Mouse (Mus musculus) forebrain, postnatal 0 days (tissue): Measurements from ENCODE around the gene Cpxm2. TPM values are rescaled to one million over a fixed set of nuclear protein-coding genes. Genes with fewer than 3 reads are reported as not detected.

ENCODE experiments used
- ATAC-seq: fragments of 200-750 bp; cut with Nextera tagmentation; 2 replicates; pipeline ENCODE4 v1.8.0; 2017; ENCODE audit warnings: mild to moderate bottlenecking, moderate library complexity
- DNase-seq: peaks from one replicate; pipeline ENCODE4 v3.0.0-alpha.2; 2015
- H3K27ac ChIP-seq: fragments of 300-500 bp; sonication (generic); 2 replicates; pipeline ENCODE4 v1.5.1; 2014; ENCODE audit warnings: low read depth, mild to moderate bottlenecking, antibody characterized with exemption, low read length, moderate library complexity, mixed read lengths
- H3K27me3 ChIP-seq: fragments of 300-500 bp; sonication (generic); 2 replicates; pipeline ENCODE4 v1.6.1; 2014; ENCODE audit warnings: mild to moderate bottlenecking, low read length, mixed read lengths; ENCODE audit not compliant: insufficient read depth
- H3K36me3 ChIP-seq: fragments of 300-500 bp; sonication (generic); 2 replicates; pipeline ENCODE4 v1.6.1; 2014; ENCODE audit warnings: mild to moderate bottlenecking, moderate library complexity; ENCODE audit not compliant: insufficient read depth
- H3K4me1 ChIP-seq: fragments of 300-500 bp; sonication (generic); 2 replicates; pipeline ENCODE4 v1.6.1; 2014; ENCODE audit warnings: antibody characterized with exemption; ENCODE audit not compliant: insufficient read depth
- H3K4me2 ChIP-seq: fragments of 300-500 bp; sonication (generic); 2 replicates; pipeline ENCODE4 v1.6.1; 2014; ENCODE audit warnings: low read depth, mild to moderate bottlenecking, moderate library complexity
- H3K4me3 ChIP-seq: fragments of 300-500 bp; sonication (generic); 2 replicates; pipeline ENCODE4 v1.5.1; 2014; ENCODE audit warnings: low read depth, low read length, mixed read lengths
- H3K9ac ChIP-seq: fragments of 300-500 bp; sonication (generic); 2 replicates; pipeline ENCODE4 v1.6.1; 2014; ENCODE audit warnings: mild to moderate bottlenecking
- H3K9me3 ChIP-seq: fragments of 300-500 bp; sonication (generic); 2 replicates; pipeline ENCODE4 v1.6.1; 2016; ENCODE audit warnings: low read length
- CTCF ChIP-seq: sonication (generic); IDR thresholded peaks from 2 replicates; pipeline ENCODE4 v1.5.1; 2016; ENCODE audit warnings: antibody characterized with exemption, control low read depth, low read depth
- WGBS: fragments of 180-500 bp; shearing (Covaris S2); extraction: QIAGEN DNeasy Blood & Tissue Kit; methylation state at CpG from one replicate; pipeline ENCODE4 v1.1.7; 2014; 5-methylcytosine and 5-hydroxymethylcytosine counted together
- polyA plus RNA-seq: library from polyadenylated mRNA; unstranded; fragments of >200 nt; fragmentation: Nextera tagmentation; extraction: Ambion mirVana; gene quantifications from 2 replicates; pipeline ENCODE4 v1.2.1, GENCODE M21; 2015
- total RNA-seq: library from RNA; depleted of rRNA; stranded (reverse); fragments of >200 nt; gene quantifications from 2 replicates; pipeline ENCODE4 v1.2.3, GENCODE M21; 2014

Gene Cpxm2
- total and polyA plus RNA-seq, 2 experiments from 2014 or later, result 2.2 to 3.1 TPM

GRCm38 (mm10) chr7:132187456-132187855 lies 32.9 kb upstream of the Cpxm2 start:
- no peaks in the 10 kb centered on the region for H3K4me1 ChIP-seq
- no peaks in the 10 kb centered on the region for H3K36me3 ChIP-seq
- no peak overlapping the region for H3K27ac ChIP-seq
- WGBS, result 56% methylated on average over 3 of the region's 3 CpGs
- 0 out of 2 replicates have a peak, but pooled peaks cover 4% of the 10 kb centered on the region for H3K9me3 ChIP-seq
- no peak for TF ChIP-seq CTCF
- H3K27me3 ChIP-seq, result no peaks in the 10 kb centered on the region
- DNase-seq (no peak), ATAC-seq (no peak)
- no peak overlapping the region for H3K4me2 ChIP-seq
- H3K9ac ChIP-seq, result no peak overlapping the region
- no peak overlapping the region for H3K4me3 ChIP-seq

GRCm38 (mm10) chr7:132183892-132184404 lies 29.4 kb upstream of the Cpxm2 start:
- no peaks in the 10 kb centered on the region for H3K36me3 ChIP-seq
- H3K27me3 ChIP-seq, result no peaks in the 10 kb centered on the region
- no peak overlapping the region for H3K27ac ChIP-seq
- 9% methylated on average over 5 of the region's 5 CpGs for WGBS
- no peaks in the 10 kb centered on the region for H3K9me3 ChIP-seq
- no peaks in the 10 kb centered on the region for H3K4me1 ChIP-seq
- no peak overlapping the region for H3K9ac ChIP-seq
- DNase-seq, result peak; percentile 77
- no peak overlapping the region for H3K4me3 ChIP-seq
- TF ChIP-seq CTCF, result no peak
- H3K4me2 ChIP-seq, result no peak overlapping the region
- ATAC-seq, result peak; percentile 48

GRCm38 (mm10) chr7:132181586-132182198 lies 27.2 kb upstream of the Cpxm2 start:
- H3K27me3 ChIP-seq, result no peaks in the 10 kb centered on the region
- no peak for ATAC-seq
- H3K27ac ChIP-seq, result no peak overlapping the region
- WGBS, result 94% methylated on average over 4 of the region's 4 CpGs
- H3K9ac ChIP-seq, result no peak overlapping the region
- H3K4me2 ChIP-seq, result no peak overlapping the region
- H3K9me3 ChIP-seq, result no peaks in the 10 kb centered on the region
- no peaks in the 10 kb centered on the region for H3K4me1 ChIP-seq
- H3K36me3 ChIP-seq, result no peaks in the 10 kb centered on the region
- no peak for DNase-seq
- TF ChIP-seq CTCF, result no peak
- no peak overlapping the region for H3K4me3 ChIP-seq

GRCm38 (mm10) chr7:132181042-132181441 lies 26.5 kb upstream of the Cpxm2 start:
- Histone ChIP-seq H3K27ac (no peak overlapping the region), H3K27me3 (no peaks in the 10 kb centered on the region), H3K4me1 (no peaks in the 10 kb centered on the region), H3K4me2 (no peak overlapping the region), H3K9me3 (no peaks in the 10 kb centered on the region), H3K4me3 (no peak overlapping the region), H3K9ac (no peak overlapping the region), H3K36me3 (no peaks in the 10 kb centered on the region)
- no peak for TF ChIP-seq CTCF
- 60% methylated on average over 3 of the region's 3 CpGs for WGBS
- ATAC-seq (peak; percentile 60; the same call in 1 of the 2 replicates), DNase-seq (no peak)

- Histone ChIP-seq H3K36me3 (no peaks in the 10 kb centered on the region), H3K27ac (no peak overlapping the region), H3K4me3 (no peak overlapping the region), H3K4me1 (peaks cover 6% of the 10 kb centered on the region; the same call in 1 of the 2 replicates), H3K9me3 (no peaks in the 10 kb centered on the region), H3K27me3 (no peaks in the 10 kb centered on the region), H3K4me2 (no peak overlapping the region), H3K9ac (no peak overlapping the region)
- no peak for ATAC-seq
- no peak for TF ChIP-seq CTCF
- WGBS, result 39% methylated on average over 1 of the region's 1 CpGs
- no peak for DNase-seq
These were observed 24.5 kb upstream of the Cpxm2 start for GRCm38 (mm10) chr7:132179049-132179448.

- no peak for TF ChIP-seq CTCF
- peaks cover 21% of the 10 kb centered on the region for H3K4me1 ChIP-seq
- ATAC-seq (0 out of 2 replicates have a peak, but pooled peaks have one; percentile 20), DNase-seq (peak; percentile 63)
- H3K27me3 ChIP-seq, result no peaks in the 10 kb centered on the region
- H3K9ac ChIP-seq, result no peak overlapping the region
- 53% methylated on average over 5 of the region's 5 CpGs for WGBS
- no peak overlapping the region for H3K4me2 ChIP-seq
- H3K4me3 ChIP-seq, result no peak overlapping the region
- H3K9me3 ChIP-seq, result no peaks in the 10 kb centered on the region
- H3K27ac ChIP-seq, result peak overlapping the region; percentile 31
- H3K36me3 ChIP-seq, result no peaks in the 10 kb centered on the region
These were observed 20.2 kb upstream of the Cpxm2 start for GRCm38 (mm10) chr7:132174787-132175186.

- ATAC-seq, result peak; percentile 40
- 43% methylated on average over 2 of the region's 2 CpGs for WGBS
These were observed 19.8 kb upstream of the Cpxm2 start for GRCm38 (mm10) chr7:132174296-132174695.

More at GRCm38 (mm10) chr7:132174296-132174695, 19.8 kb upstream of the Cpxm2 start:
- no peaks in the 10 kb centered on the region for H3K36me3 ChIP-seq
- no peak overlapping the region for H3K9ac ChIP-seq
- H3K27ac ChIP-seq, result peak overlapping the region; percentile 31
- H3K9me3 ChIP-seq, result no peaks in the 10 kb centered on the region
- peaks cover 21% of the 10 kb centered on the region for H3K4me1 ChIP-seq
- H3K4me2 ChIP-seq, result no peak overlapping the region
- DNase-seq, result no peak
- no peaks in the 10 kb centered on the region for H3K27me3 ChIP-seq
- no peak overlapping the region for H3K4me3 ChIP-seq
- TF ChIP-seq CTCF, result no peak
